Mouse (Mus musculus) midbrain, embryonic 16.5 days (tissue): Measurements from ENCODE around the gene Podn. TPM values are rescaled to one million over a fixed set of nuclear protein-coding genes. Genes with fewer than 3 reads are reported as not detected.

Experiments
- ATAC-seq: fragments of 200-750 bp; cut with Nextera tagmentation; 2 replicates; pipeline ENCODE4 v1.8.0; 2017; ENCODE audit warnings: moderate TSS enrichment
- H3K27ac ChIP-seq: fragments of 300-500 bp; sonication (generic); 2 replicates; pipeline ENCODE4 v1.5.1; 2014; ENCODE audit warnings: mild to moderate bottlenecking, low read length, mixed read lengths
- H3K27me3 ChIP-seq: fragments of 300-500 bp; sonication (generic); 2 replicates; pipeline ENCODE4 v1.6.1; 2014; ENCODE audit warnings: low read depth, low read length, mixed read lengths; ENCODE audit not compliant: control insufficient read depth, insufficient read depth
- H3K36me3 ChIP-seq: fragments of 300-500 bp; sonication (generic); 2 replicates; pipeline ENCODE4 v1.6.1; 2014; ENCODE audit warnings: mild to moderate bottlenecking, low read length, moderate library complexity, mixed read lengths; ENCODE audit not compliant: control insufficient read depth, insufficient read depth
- H3K4me1 ChIP-seq: fragments of 300-500 bp; sonication (generic); 2 replicates; pipeline ENCODE4 v1.6.1; 2014; ENCODE audit warnings: mild to moderate bottlenecking, low read length, mixed read lengths; ENCODE audit not compliant: control insufficient read depth, insufficient read depth
- H3K4me2 ChIP-seq: fragments of 300-500 bp; sonication (generic); 2 replicates; pipeline ENCODE4 v1.6.1; 2014; ENCODE audit warnings: mild to moderate bottlenecking, low read length, mixed read lengths
- H3K4me3 ChIP-seq: fragments of 300-500 bp; sonication (generic); 2 replicates; pipeline ENCODE4 v1.5.1; 2014; ENCODE audit warnings: low read depth, mild to moderate bottlenecking, low read length, moderate library complexity, mixed read lengths
- H3K9ac ChIP-seq: fragments of 300-500 bp; sonication (generic); 2 replicates; pipeline ENCODE4 v1.6.1; 2014; ENCODE audit warnings: low read depth, low read length, mixed read lengths
- H3K9me3 ChIP-seq: fragments of 300-500 bp; sonication (generic); replicated peaks from 2 replicates; pipeline ENCODE4 v1.6.1; 2014; ENCODE audit warnings: mild to moderate bottlenecking, low read length, mixed read lengths; ENCODE audit not compliant: control insufficient read depth, poor library complexity, severe bottlenecking
- WGBS: fragments of 180-500 bp; shearing (Covaris S2); extraction: QIAGEN DNeasy Blood & Tissue Kit; methylation state at CpG from one replicate; pipeline ENCODE4 v1.1.7; 2014; 5-methylcytosine and 5-hydroxymethylcytosine counted together
- polyA plus RNA-seq: library from polyadenylated mRNA; unstranded; fragments of >200 nt; fragmentation: Nextera tagmentation; extraction: Ambion mirVana; gene quantifications from 2 replicates; pipeline ENCODE4 v1.2.1, GENCODE M21; 2015

Gene Podn
- polyA plus RNA-seq, 1 experiment from 2014 or later: 0.51 TPM

DNA sequence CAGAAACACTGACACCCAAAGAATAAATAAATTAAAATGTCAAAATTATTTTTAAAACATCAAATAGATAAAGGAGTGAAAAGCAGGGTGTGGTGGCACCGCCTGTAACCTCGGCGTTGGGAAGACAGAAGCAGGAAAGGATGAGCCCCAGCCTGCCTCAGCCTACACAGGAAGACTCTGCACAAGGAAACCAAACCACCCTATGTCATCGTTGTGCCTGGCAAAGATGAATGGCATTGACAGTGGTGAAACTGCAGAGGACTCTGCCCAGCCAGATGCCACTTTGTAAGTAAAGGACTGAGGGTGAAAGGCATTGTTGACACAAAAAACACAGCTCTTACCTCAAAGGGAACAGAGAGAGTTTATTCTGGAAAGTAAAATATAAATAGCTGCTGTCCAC lies 30.0 kb upstream of the Podn start:
- Histone ChIP-seq H3K27me3 (no peaks in the 10 kb centered on the region), H3K4me3 (no peak overlapping the region), H3K36me3 (no peaks in the 10 kb centered on the region), H3K4me1 (no peaks in the 10 kb centered on the region), H3K4me2 (no peak overlapping the region), H3K27ac (no peak overlapping the region), H3K9ac (no peak overlapping the region), H3K9me3 (no peaks in the 10 kb centered on the region; the same call in 1 of the 2 replicates)
- no peak for ATAC-seq
- 92% methylated on average over 4 of the region's 4 CpGs for WGBS

DNA sequence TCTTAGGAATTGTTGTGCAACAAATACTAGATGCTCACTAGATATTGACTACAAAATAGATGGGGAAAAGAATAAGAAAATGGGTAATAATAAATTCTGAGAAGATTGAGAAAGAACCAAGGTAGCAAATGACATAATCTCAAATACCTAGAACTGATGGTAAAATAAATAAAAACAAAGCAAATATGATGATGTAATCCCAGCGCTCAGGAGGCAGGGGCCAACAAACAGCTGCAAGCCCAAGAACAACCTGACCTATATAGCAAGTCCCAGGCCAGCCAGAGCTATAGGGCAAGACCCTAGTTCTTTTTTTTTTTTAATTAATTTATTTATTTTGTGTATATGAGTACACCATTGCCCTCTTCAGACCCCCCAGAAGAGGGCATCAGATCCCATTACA lies 27.9 kb upstream of the Podn start:
- no peaks in the 10 kb centered on the region for H3K27me3 ChIP-seq
- ATAC-seq: no peak
- H3K27ac ChIP-seq: no peak overlapping the region
- no peak overlapping the region for H3K4me2 ChIP-seq
- H3K36me3 ChIP-seq: no peaks in the 10 kb centered on the region
- no peaks in the 10 kb centered on the region for H3K9me3 ChIP-seq
- H3K4me1 ChIP-seq: no peaks in the 10 kb centered on the region
- no peak overlapping the region for H3K9ac ChIP-seq
- H3K4me3 ChIP-seq: no peak overlapping the region
- WGBS: 95% methylated on average over 1 of the region's 1 CpGs

DNA sequence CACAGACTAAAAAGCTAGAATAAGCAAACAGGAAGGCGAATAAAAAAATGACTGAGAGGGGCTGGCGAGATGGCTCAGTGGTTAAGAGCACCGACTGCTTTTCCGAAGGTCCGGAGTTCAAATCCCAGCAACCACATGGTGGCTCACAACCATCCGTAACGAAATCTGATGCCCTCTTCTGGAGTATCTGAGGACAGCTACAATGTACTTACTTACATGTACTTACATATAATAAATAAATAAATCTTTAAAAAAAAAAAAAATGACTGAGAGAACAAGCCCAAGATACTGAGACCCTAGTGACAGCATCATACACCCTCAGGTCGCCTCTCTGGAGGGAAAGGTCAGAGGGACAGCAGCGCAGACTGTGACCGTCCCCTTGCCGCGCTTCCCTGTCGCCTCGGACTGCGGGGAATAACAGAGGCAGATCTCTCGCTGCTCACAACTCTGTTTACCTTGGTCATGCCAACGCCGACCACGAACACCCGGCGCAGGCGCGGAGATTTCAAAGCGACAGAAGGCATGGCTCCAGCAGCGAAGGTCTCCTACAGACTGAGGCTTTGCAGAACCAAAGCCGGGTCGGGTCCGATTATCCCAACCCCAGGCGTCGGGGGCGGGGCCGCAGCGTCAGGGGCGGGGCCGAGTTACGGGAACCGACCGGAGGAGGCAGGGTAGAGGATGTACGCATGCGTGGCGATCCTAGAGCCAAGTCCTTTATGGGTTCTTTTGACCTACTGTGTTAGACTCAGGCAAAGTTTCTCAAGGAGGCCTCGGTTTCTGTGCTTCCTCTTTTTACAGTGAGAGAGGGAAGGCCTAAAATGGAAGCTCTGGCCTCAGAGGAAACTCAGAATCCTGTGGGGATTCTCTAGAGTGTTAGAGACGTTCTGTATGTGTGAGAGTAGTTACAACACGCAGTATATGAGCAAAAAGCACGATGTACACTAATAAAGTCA lies 22.0 kb upstream of the Podn start:
- Histone ChIP-seq H3K4me2 (peak overlapping the region; percentile 64), H3K27me3 (no peaks in the 10 kb centered on the region), H3K4me1 (no peaks in the 10 kb centered on the region), H3K4me3 (peak overlapping the region; percentile 66), H3K36me3 (no peaks in the 10 kb centered on the region), H3K9ac (peak overlapping the region; percentile 70), H3K9me3 (no peaks in the 10 kb centered on the region), H3K27ac (peak overlapping the region; percentile 71)
- peak; percentile 96 for ATAC-seq
- WGBS: 12% methylated on average over 42 of the region's 45 CpGs

DNA sequence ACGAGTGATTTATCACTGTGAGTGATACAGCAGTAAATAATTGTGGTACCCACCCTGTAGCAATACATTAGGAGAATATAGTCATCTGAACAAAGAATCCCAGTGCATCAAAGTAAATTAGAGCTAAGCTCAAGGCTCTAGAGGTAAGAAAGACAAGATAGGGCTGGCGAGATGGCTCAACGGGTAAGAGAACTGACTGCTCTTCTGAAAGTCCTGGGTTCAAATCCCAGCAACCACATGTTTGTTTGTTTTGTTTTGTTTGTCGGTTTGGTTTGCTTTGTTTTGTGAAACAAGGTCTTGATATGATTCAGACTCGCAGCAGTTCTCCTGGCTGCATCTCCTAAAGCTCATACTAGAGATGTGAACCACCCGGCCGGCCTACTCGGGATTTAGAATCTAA lies 21.2 kb upstream of the Podn start:
- Histone ChIP-seq H3K27me3 (no peaks in the 10 kb centered on the region), H3K9ac (no peak overlapping the region), H3K9me3 (no peaks in the 10 kb centered on the region), H3K4me1 (no peaks in the 10 kb centered on the region), H3K4me3 (no peak overlapping the region), H3K4me2 (no peak overlapping the region), H3K27ac (no peak overlapping the region), H3K36me3 (no peaks in the 10 kb centered on the region)
- 92% methylated on average over 8 of the region's 8 CpGs for WGBS
- ATAC-seq: no peak

DNA sequence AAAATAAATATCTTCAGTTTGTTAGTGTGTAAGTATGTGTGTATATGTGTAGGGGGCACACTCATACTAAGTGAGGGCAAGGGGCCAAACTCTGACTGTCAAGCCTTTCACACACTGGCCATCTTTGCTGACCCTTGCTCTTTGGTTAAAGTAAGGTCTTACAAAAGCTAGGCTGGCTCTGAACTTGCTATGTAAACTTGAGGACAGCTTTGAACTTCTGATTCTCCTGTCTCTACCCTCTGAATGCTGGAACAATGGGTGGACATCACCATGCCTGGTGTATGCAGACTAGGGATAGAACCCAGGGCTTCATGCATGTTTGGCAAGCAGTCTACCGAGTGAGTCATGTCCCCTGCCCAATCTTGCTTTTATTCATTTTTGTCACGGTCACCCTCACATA lies 20.2 kb upstream of the Podn start:
- 90% methylated on average over 2 of the region's 2 CpGs for WGBS
- Histone ChIP-seq H3K4me3 (no peak overlapping the region), H3K9ac (no peak overlapping the region), H3K27ac (no peak overlapping the region), H3K4me1 (no peaks in the 10 kb centered on the region), H3K27me3 (no peaks in the 10 kb centered on the region), H3K4me2 (no peak overlapping the region), H3K36me3 (no peaks in the 10 kb centered on the region), H3K9me3 (no peaks in the 10 kb centered on the region)
- no peak for ATAC-seq

DNA sequence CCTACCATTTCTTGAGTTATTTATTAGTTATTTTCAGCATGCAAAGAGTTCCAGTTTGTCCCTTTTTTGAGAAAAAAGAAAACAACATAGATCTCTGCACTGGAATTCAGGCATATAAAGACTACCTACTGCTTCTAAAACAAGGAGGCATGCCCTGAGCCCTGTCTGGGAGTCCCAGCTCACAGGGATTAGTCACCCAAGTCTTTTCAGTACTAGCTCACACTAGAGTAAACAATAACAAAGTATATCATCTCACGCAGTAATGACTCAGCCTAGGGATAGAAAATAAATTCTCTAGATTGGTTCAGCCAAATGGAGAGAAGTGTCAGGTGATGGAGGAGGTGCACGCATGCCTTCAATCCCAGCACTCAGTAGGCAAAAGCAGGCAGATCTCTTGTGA lies 14.5 kb upstream of the Podn start:
- 75% methylated on average over 2 of the region's 2 CpGs for WGBS

DNA sequence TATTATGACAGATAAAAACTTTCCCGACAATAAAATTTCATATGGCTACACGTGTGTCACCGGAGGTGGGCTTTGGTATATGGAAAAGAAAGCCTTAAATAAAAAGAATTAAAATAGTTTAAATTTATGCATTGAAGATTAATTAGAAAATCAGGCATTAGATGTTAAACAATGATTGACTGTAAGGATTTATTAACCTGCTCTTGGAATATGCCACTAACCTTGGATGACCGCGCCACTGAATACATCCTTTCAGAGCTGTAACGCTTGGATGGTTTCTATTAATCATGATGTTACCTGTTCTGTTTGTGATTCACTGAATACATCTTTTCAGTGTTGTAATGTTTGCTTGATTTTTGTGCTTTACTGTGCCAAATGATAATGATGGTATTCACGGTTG lies 13.5 kb upstream of the Podn start:
- Histone ChIP-seq H3K4me3 (no peak overlapping the region), H3K27me3 (no peaks in the 10 kb centered on the region), H3K9me3 (no peaks in the 10 kb centered on the region), H3K27ac (no peak overlapping the region), H3K4me1 (no peaks in the 10 kb centered on the region), H3K36me3 (no peaks in the 10 kb centered on the region), H3K4me2 (no peak overlapping the region), H3K9ac (no peak overlapping the region)
- no peak for ATAC-seq
- WGBS: 98% methylated on average over 7 of the region's 7 CpGs

More for the DNA sequence above, 14.5 kb upstream of the Podn start:
- ATAC-seq: no peak
- no peaks in the 10 kb centered on the region for H3K36me3 ChIP-seq
- no peaks in the 10 kb centered on the region for H3K9me3 ChIP-seq
- H3K4me2 ChIP-seq: no peak overlapping the region
- H3K9ac ChIP-seq: no peak overlapping the region
- H3K4me3 ChIP-seq: no peak overlapping the region
- H3K27me3 ChIP-seq: no peaks in the 10 kb centered on the region
- no peak overlapping the region for H3K27ac ChIP-seq
- no peaks in the 10 kb centered on the region for H3K4me1 ChIP-seq

DNA sequence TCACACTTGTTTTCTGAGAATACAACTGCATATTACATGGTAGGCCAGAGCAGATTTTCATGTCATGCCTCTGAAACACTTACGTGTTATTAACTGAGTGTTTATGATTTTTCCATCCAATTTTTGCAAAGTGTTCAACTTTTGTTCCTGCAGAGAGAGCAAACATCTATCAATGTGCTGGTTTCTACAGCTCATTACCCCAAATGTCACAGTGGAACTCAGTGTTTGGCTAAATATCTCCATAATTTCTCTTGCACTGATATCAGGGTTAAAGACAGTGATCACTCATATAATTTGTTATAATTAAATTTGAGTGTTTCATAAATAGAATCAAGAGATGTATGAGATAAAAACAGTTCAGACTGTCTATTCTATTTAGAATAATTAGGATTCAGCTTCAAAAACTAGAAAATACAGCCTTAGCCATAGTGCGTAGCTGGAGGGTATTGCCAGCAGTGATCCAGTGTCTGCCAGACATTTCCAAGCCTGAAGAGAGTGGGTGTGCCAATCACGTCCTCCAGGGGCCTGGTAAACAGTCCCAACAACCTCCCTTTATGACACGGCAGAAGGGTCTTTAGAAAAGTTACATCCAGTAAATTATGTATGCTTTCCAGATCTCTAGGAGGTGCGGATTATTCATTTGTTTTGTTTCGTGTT lies 3.4 kb downstream of the Podn start:
- no peak for ATAC-seq
- no peaks in the 10 kb centered on the region; the same call in 1 of the 2 replicates for H3K36me3 ChIP-seq
- H3K9me3 ChIP-seq: no peaks in the 10 kb centered on the region
- no peak overlapping the region for H3K27ac ChIP-seq
- no peak overlapping the region for H3K4me3 ChIP-seq
- H3K9ac ChIP-seq: no peak overlapping the region
- no peaks in the 10 kb centered on the region for H3K27me3 ChIP-seq
- WGBS: 84% methylated on average over 6 of the region's 6 CpGs
- H3K4me2 ChIP-seq: no peak overlapping the region
- H3K4me1 ChIP-seq: no peaks in the 10 kb centered on the region

DNA sequence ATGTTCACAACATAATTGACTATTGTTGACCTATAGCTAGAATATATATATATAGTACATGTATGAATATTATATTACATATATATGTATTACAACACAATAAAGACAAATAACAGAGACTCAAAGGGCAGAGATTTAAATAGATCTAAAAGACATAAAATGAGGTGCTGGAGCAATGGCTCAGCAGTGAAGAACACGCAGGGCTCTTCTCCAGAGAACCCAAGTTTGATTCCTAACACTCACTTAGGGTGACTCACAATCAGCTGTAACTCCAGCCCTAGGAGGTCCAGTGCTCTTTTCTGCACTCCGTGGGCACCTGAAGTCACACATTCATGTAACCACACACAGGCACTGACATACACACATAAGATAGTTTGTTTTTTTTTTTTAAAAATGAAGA lies 12.3 kb downstream of the Podn start:
- no peaks in the 10 kb centered on the region for H3K4me1 ChIP-seq
- no peak overlapping the region for H3K9ac ChIP-seq
- H3K27ac ChIP-seq: no peak overlapping the region
- no peaks in the 10 kb centered on the region for H3K27me3 ChIP-seq
- H3K36me3 ChIP-seq: no peaks in the 10 kb centered on the region
- H3K4me3 ChIP-seq: no peak overlapping the region
- H3K9me3 ChIP-seq: no peaks in the 10 kb centered on the region
- no peak for ATAC-seq
- H3K4me2 ChIP-seq: no peak overlapping the region
- WGBS: 94% methylated on average over 2 of the region's 2 CpGs
